Mouse (Mus musculus): ENCODE data around the gene Cfap65. TPM values are rescaled to one million over a fixed set of nuclear protein-coding genes. Genes with fewer than 3 reads are reported as not detected.

Gene Cfap65
- total RNA-seq, 2 experiments from 2014 or later, result not detected

DNA sequence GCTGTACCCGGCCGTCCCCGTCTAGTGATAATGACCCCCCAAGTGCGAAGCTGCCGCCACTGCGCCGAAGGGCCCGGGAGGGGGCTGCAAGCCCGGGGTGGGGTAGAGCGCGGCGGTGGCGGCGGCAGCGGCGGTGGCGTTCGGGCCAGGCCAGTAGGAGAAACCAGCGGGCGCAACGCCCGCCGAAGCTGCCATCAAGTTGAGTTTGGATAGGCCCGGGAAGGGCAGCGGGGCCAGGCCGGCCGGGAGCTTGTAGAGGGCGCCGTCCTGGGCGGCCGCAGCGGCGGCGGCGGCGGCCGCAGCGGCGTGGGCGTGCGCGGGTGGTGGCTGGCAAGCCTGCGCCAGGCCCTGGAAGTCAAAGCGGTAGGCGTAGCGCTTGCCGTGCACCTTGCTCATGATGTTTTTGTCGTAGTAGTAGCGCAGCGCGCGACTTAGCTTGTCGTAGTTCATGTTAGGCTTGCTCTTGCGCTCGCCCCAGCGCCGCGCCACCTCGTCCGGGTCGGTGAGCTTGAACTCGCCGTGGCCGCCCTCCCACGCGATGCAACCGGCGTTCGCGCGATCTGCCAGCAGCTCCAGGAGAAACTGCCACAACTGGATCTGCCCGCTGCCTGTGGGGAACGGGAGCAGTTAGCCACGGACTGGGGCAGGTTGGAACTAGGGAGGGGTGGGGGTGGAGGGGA, 53.2 kb downstream of the Cfap65 start:
- DNase-seq, result no peak

- no peak for DNase-seq
Measured at GRCm38 (mm10) chr1:74880785-74881360, 54.5 kb downstream of the Cfap65 start.

DNA sequence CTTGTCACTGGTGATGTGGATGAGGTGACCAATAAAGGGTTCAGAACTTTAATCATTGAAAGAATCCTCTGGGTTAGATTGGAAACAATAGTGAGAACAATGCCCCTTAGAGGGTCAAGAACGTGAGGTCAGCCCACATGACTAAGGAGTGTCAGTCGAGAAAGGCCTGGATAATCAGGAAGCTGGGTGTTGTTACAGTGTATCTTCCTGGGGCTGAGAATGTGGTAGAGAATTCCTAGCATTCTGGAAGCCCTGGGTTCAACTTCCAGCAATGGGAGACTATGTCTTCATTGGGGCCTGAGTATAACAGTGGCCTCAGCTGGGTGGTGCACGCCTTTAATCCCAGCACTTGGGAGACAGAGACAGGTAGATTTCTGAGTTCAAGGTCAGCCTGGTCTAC, 58.2 kb downstream of the Cfap65 start:
- DNase-seq, result no peak

GRCm38 (mm10) chr1:74872218-74872617, 63.2 kb downstream of the Cfap65 start:
- DNase-seq, result no peak

DNA sequence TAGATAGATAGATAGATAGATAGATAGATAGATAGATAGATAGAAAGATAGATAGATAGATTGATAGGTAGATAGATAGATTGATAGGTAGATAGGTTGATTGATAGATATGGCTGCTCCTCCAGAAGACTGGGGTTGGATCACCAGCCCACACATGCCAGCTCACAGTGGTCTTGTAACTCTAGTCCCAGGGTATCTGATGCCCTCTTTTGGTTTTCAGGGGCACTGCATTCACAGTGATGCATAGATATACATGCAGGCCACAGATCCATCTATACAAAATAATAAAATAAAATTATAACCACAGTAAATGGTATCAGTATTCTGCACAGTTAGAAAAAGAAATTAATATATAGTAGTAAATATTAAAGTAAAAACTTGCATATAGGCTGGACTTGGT, 73.6 kb downstream of the Cfap65 start:
- no peak for DNase-seq

DNA sequence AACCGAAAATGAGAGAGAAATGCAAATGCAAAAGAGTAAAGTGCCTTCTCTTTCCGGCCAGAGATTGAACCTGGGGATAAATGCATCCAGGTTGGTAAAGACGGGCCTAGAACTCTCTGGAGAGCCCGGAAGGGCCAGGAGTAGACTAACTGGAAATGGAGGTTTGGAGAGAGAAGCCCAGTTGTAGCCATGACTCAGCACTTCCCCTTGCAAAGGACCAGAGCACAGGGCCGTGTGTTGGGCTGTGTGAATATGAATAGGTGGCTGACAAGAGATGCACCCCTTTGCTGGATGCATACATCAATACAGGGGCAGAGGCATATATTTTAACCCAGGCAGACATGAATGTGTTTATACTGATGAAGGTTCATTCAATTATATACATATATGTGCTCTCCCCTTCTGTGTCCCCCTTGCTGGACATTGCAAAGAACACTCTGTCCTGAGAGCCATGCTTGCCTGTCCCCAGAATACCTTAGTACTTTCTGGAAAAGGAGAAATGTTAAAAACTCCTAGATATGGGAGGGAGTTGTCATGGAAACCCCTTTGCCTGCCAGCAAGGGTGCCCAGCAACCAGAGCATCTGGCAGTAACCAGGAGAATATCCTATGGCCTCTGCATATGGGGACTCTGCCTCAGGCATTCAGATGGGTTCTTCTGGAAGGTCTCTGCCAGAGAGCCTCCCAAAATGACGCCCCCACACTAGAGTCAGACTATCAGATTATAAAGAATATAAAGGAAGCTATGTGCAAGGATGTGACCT, 76.0 kb downstream of the Cfap65 start:
- DNase-seq, result no peak

- DNase-seq, result no peak
Measured at GRCm38 (mm10) chr1:74858805-74859204, 76.6 kb downstream of the Cfap65 start.

DNA sequence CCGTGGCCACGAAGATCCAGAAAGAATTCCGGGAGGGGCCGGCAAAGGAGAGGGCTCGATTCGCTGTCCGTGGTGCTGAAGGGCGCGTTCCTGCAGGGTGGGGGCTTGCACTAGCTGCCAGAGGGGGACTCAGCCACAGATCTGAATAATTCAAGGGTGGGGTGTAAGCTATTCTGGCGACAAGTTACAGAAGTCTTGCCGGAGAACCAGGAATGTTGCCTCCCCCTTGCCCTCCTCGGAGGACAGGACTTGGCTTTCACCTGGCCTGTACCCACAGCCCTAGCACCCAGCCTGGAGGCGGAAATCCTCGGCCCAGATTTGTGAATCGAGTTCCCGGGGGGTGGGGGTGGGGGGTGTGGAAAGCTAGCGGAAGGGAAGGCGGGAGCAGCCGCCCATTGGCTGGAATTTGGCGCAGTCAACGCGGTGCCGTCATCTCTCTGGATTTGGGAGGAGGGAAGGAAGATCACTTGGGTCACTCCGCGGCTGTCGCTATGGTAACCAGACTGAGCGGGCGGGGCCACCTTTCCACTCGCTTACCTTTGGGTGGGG, 77.2 kb downstream of the Cfap65 start:
- peak; percentile 23 for DNase-seq

DNA sequence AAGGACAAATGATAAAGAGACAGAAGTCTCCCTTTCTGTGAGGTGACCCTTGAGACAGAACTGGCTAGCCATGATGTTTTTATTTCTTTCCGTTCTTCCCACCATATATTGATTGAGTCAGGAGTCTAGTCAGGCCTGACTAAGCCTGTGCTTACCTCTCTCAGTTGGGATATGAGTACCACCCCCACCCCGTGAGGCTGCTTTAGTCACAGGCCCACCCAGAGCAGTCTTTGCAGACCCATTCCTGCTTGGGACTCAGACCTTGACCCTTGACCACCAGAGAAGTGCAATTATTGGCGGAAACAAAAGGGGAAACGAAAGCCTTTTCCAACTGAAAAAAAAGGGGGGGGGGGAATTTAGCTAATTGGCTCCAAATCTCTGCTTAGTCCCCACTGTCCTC, 77.7 kb downstream of the Cfap65 start:
- DNase-seq, result no peak

- DNase-seq, result no peak
Measured at GRCm38 (mm10) chr1:74857201-74857600, 78.2 kb downstream of the Cfap65 start.

DNA sequence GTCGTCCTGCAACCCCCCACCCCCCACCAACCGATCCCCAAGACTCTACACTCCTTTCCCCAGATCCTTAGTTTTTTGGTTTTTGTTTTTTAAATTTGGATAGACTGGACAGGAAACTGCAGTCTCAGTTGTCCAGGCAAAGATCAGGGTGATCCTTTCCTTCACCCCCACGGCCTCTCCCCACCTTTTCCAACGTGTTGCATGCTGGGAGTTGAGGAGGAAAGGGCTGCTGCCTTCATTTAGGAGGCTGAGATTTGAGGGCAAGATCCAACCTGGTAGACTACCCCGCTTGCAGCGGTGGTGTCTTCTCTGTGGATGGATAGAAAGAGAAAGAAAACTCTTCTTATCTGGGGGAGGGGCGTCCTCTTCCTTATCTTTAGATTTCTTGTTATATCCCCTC, 78.6 kb downstream of the Cfap65 start:
- DNase-seq, result no peak

DNA sequence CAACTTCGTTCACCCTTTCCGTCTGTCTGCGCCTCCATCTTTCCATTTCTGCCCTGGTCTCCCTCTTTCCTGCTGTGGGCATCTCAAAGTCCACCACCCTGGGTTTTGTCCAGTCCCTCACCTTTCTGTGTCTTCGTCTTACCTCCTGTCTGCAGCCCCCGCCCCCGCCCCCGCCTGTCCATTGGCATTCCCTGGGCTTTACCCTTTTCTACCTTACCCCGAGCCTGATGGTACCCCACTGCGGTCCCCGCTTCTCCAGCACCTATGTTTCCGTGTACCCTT, 79.0 kb downstream of the Cfap65 start:
- DNase-seq, result no peak

GRCm38 (mm10) chr1:74855651-74856438, 79.6 kb downstream of the Cfap65 start:
- DNase-seq, result no peak

GRCm38 (mm10) chr1:74855156-74855555, 80.2 kb downstream of the Cfap65 start:
- no peak for DNase-seq

DNA sequence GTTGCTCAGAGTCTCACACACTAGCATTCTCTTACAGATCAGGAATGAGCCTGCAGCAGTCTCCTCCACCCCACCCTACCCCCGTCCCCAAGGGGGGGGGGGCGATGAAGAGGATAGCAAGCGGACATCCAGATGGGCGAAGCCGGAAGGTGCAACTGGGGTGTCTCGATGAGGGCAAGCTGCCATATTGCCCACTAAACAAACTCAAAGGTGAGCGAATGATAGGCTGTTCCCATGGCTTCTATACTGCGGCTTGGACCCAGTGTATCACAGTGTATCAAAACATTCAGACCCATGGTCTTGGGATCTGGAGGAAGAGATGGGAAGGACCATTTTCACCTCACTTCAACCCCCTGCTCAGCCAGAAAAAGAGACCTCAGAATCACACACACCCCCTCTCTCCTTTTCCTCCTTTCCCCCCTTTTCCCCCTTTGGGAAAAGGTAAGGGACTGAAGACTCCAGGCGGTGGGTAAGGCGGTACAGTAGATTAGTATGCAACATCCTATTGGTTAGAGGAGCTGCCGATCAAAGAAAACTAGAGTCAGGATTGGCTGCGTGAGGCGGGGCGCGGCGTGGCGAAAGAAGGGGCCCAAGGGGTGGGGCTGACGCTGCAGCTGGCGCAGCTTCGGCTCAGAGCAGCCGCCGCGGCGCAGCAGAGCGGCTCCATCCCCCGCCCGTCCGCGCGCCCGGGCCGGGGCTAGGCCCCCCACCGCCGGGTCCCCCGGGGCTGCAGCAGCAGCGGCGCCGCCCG, 80.9 kb downstream of the Cfap65 start, which contains the start of gene Cdk5r2:
Gene Cdk5r2, plus strand, starts transcription at position 629 of the 751 bp plus-strand sequence.
- DNase-seq, result peak; percentile 78

Small RNA genes lying within 50 kb of the gene (microRNA-seq; reads per million reads assigned to microRNA genes)
- 3.4 to 5.2 reads per million in 2 experiments for gene Mir375 (ENCODE audit: borderline replicate concordance in 2 of 2)

Other genes starting within 250 kb of the Cfap65 start
- gene Cyp27a1, start 222.0 kb downstream of the Cfap65 start, total RNA-seq (2021), result 10 to 100 TPM; 32.4 to 36.4 TPM
- gene Prkag3, start 186.4 kb downstream of the Cfap65 start, total RNA-seq (2021), result 10 to 100 TPM; 54.4 to 93.4 TPM
- gene Wnt6, start 163.7 kb downstream of the Cfap65 start, total RNA-seq (2021), result under 1 TPM; 0.46 TPM
- not detected for gene Wnt10a, start 144.1 kb downstream of the Cfap65 start, total RNA-seq (2021)
- not detected for gene Cdk5r2, start 80.7 kb downstream of the Cfap65 start, total RNA-seq (2021)
- gene Fev, start 50.2 kb downstream of the Cfap65 start, total RNA-seq (2021), result not detected
- gene Cryba2, start 42.5 kb downstream of the Cfap65 start, total RNA-seq (2021), result not detected
- gene Ihh, start 16.1 kb upstream of the Cfap65 start, total RNA-seq (2021), result under 1 TPM in 1 of 2 experiments, not detected in 1; 0.15 TPM
- 1 to 10 TPM; 5.3 to 6.1 TPM for gene Nhej1, start 189.6 kb upstream of the Cfap65 start, total RNA-seq (2021)
- gene Slc23a3, start 198.3 kb upstream of the Cfap65 start, total RNA-seq (2021), result under 1 TPM in 1 of 2 experiments, not detected in 1; 0.13 TPM
- 10 to 100 TPM; 12.9 to 13.3 TPM for gene Cnppd1, start 207.1 kb upstream of the Cfap65 start, total RNA-seq (2021)
- gene Retreg2, start 207.2 kb upstream of the Cfap65 start, total RNA-seq (2021), result 1 to 10 TPM; 7.8 to 9.7 TPM
- 10 to 100 TPM; 12.8 to 16.8 TPM for gene Zfand2b, start 233.0 kb upstream of the Cfap65 start, total RNA-seq (2021)
- gene Abcb6, start 244.8 kb upstream of the Cfap65 start, total RNA-seq (2021), result 10 to 100 TPM; 23.5 to 31.0 TPM